Mouse (Mus musculus): ENCODE results near the gene Nup155. TPM values are rescaled to one million over a fixed set of nuclear protein-coding genes. Genes with fewer than 3 reads are reported as not detected.
"Not testable (repeated sequence)": the region's sequence is repeated elsewhere in the genome, so short reads cannot be mapped to it uniquely, and the experiment has no call there.

Gene Nup155
- 10 to 100 TPM; 19.6 to 20.0 TPM for total RNA-seq (2021)
- long read RNA-seq, experiment 1, full-length matches to known transcripts, result 5 of 5 reads
- long read RNA-seq, experiment 1, partial matches to known transcripts, result 0 of 5 reads
- long read RNA-seq, experiment 1, other reads (novel, unspliced or antisense), result 0 of 5 reads
- long read RNA-seq, experiment 2, full-length matches to known transcripts, result 2 of 3 reads
- long read RNA-seq, experiment 2, partial matches to known transcripts, result 0 of 3 reads
- long read RNA-seq, experiment 2, other reads (novel, unspliced or antisense), result 1 of 3 reads

- Histone ChIP-seq H3K27ac (peak within 1 kb of the TSS; percentile 84), H3K4me3 (peak within 1 kb of the TSS; percentile 90)
- intact Hi-C loops (cut with DNase I), result loop anchor here (1.0 to 5.0 kb wide), 2 partner anchors 10 to 1028 kb away; partner anchors contain the start of gene Wdr70
- DNase-seq (ENCODE audit: extremely low spot score in 1 of 2, low spot score in 2 of 2), result peak; percentile 91 to 92
- no peak; the same call in 1 of the 2 replicates for TF ChIP-seq CTCF (IDR thresholded peaks at IDR 0.05)
Observed at GRCm38 (mm10) chr15:8108966-8109743, at the start of gene Nup155. Nup155 (plus strand) TSS chr15:8109273.

- intact Hi-C loops (cut with DNase I), result no loop called here
- TF ChIP-seq CTCF (IDR thresholded peaks at IDR 0.05), result peak; percentile 15
- DNase-seq (ENCODE audit: extremely low spot score in 1 of 2, low spot score in 2 of 2), result no peak
- no peak overlapping the region for H3K4me3 ChIP-seq
- H3K27ac ChIP-seq, result no peak overlapping the region
Observed at GRCm38 (mm10) chr15:8065221-8065620, 43.9 kb upstream of the Nup155 start.

GRCm38 (mm10) chr15:8073159-8073558 is 35.9 kb upstream of the Nup155 start:
- H3K4me3 ChIP-seq; DNase-seq (ENCODE audit: extremely low spot score in 1 of 2, low spot score in 2 of 2); intact Hi-C loops (cut with DNase I); H3K27ac ChIP-seq: not testable (repeated sequence)

- no peak for TF ChIP-seq CTCF (IDR thresholded peaks at IDR 0.05)
- no peak overlapping the region for H3K4me3 ChIP-seq
- intact Hi-C loops (cut with DNase I), result no loop called here
- DNase-seq (ENCODE audit: extremely low spot score in 1 of 2, low spot score in 2 of 2), result no peak
- H3K27ac ChIP-seq, result no peak overlapping the region
Observed at GRCm38 (mm10) chr15:8082139-8082538, 26.9 kb upstream of the Nup155 start.

GRCm38 (mm10) chr15:8087293-8087692 is 21.8 kb upstream of the Nup155 start:
- H3K27ac ChIP-seq, result no peak overlapping the region
- no peak for DNase-seq (ENCODE audit: extremely low spot score in 1 of 2, low spot score in 2 of 2)
- no peak for TF ChIP-seq CTCF (IDR thresholded peaks at IDR 0.05)
- intact Hi-C loops (cut with DNase I), result no loop called here
- H3K4me3 ChIP-seq, result no peak overlapping the region

- H3K4me3 ChIP-seq, result no peak overlapping the region
- no peak for TF ChIP-seq CTCF (IDR thresholded peaks at IDR 0.05)
- DNase-seq (ENCODE audit: extremely low spot score in 1 of 2, low spot score in 2 of 2), result no peak
- intact Hi-C loops (cut with DNase I), result no loop called here
- no peak overlapping the region for H3K27ac ChIP-seq
Observed at GRCm38 (mm10) chr15:8088715-8089114, 20.4 kb upstream of the Nup155 start.

GRCm38 (mm10) chr15:8090685-8091084 is 18.4 kb upstream of the Nup155 start:
- no peak overlapping the region for H3K27ac ChIP-seq
- H3K4me3 ChIP-seq, result no peak overlapping the region
- no peak for DNase-seq (ENCODE audit: extremely low spot score in 1 of 2, low spot score in 2 of 2)
- TF ChIP-seq CTCF (IDR thresholded peaks at IDR 0.05), result no peak
- intact Hi-C loops (cut with DNase I), result no loop called here

- H3K27ac ChIP-seq; intact Hi-C loops (cut with DNase I); DNase-seq (ENCODE audit: extremely low spot score in 1 of 2, low spot score in 2 of 2); H3K4me3 ChIP-seq: not testable (repeated sequence)
Observed at GRCm38 (mm10) chr15:8092668-8093067, 16.4 kb upstream of the Nup155 start.

- Histone ChIP-seq H3K27ac (no peak overlapping the region), H3K4me3 (no peak overlapping the region; the same call in 1 of the 2 replicates)
- intact Hi-C loops (cut with DNase I), result no loop called here
- DNase-seq (ENCODE audit: extremely low spot score in 1 of 2, low spot score in 2 of 2), result peak; percentile 20 to 26
- peak; percentile 59 for TF ChIP-seq CTCF (IDR thresholded peaks at IDR 0.05)
Observed at GRCm38 (mm10) chr15:8097853-8098252, 11.2 kb upstream of the Nup155 start.

GRCm38 (mm10) chr15:8098774-8099749 is 10.0 kb upstream of the Nup155 start, which contains the start of gene Wdr70:
Wdr70 (minus strand) TSS chr15:8099209.
- DNase-seq (ENCODE audit: extremely low spot score in 1 of 2, low spot score in 2 of 2), result peak; percentile 98 to 100
- TF ChIP-seq CTCF (IDR thresholded peaks at IDR 0.05), result no peak; the same call in none of the 2 replicates
- intact Hi-C loops (cut with DNase I), result loop anchor here (1.0 kb wide), 1 partner anchor 10 kb away; the partner anchor contains the start of gene Nup155
- H3K4me3 ChIP-seq, result peak within 1 kb of the TSS; percentile 77
- H3K27ac ChIP-seq, result peak within 1 kb of the TSS; percentile 82

- H3K27ac ChIP-seq; DNase-seq (ENCODE audit: extremely low spot score in 1 of 2, low spot score in 2 of 2); H3K4me3 ChIP-seq; intact Hi-C loops (cut with DNase I): not testable (repeated sequence)
Observed at GRCm38 (mm10) chr15:8101975-8102542, 7.0 kb upstream of the Nup155 start.

Data from left cerebral cortex, adult 2 months (tissue).